Mouse (Mus musculus) mature B cell (primary cell): ENCODE measurements around the gene Tex50.
"Not testable (repeated sequence)": the region's sequence is repeated elsewhere in the genome, so short reads cannot be mapped to it uniquely, and the experiment has no call there.

ENCODE experiments used
- in situ Hi-C: fragments of 300-500 bp; cut with MboI; formaldehyde crosslinking; loops from 2 replicates; pipeline ENCODE4 v1.14.3; 2019

Tex50 gene

GRCm38 (mm10) chr1:161159214-161159613 is at the start of gene Tex50:
Gene Tex50, minus strand, starts transcription at chr1:161159314.
- in situ Hi-C loops: no loop called here

GRCm38 (mm10) chr1:161199856-161200255 is 40.7 kb upstream of the Tex50 start:
- in situ Hi-C loops: no loop called here

GRCm38 (mm10) chr1:161196364-161196763 is 37.2 kb upstream of the Tex50 start:
- in situ Hi-C loops: not testable (repeated sequence)

GRCm38 (mm10) chr1:161195541-161196351 is 36.6 kb upstream of the Tex50 start:
- in situ Hi-C loops: no loop called here

- in situ Hi-C loops: no loop called here
Measured at GRCm38 (mm10) chr1:161190253-161190910, 31.3 kb upstream of the Tex50 start.

- in situ Hi-C loops: no loop called here
Measured at GRCm38 (mm10) chr1:161185431-161185830, 26.3 kb upstream of the Tex50 start.

GRCm38 (mm10) chr1:161183677-161184076 is 24.6 kb upstream of the Tex50 start:
- in situ Hi-C loops: no loop called here

GRCm38 (mm10) chr1:161182386-161182785 is 23.3 kb upstream of the Tex50 start:
- in situ Hi-C loops: no loop called here

GRCm38 (mm10) chr1:161180674-161181073 is 21.6 kb upstream of the Tex50 start:
- in situ Hi-C loops: no loop called here

- in situ Hi-C loops: no loop called here
Measured at GRCm38 (mm10) chr1:161170651-161171050, 11.5 kb upstream of the Tex50 start.

- in situ Hi-C loops: no loop called here
Measured at GRCm38 (mm10) chr1:161160266-161160665, 1.2 kb upstream of the Tex50 start.

- in situ Hi-C loops: no loop called here
Measured at GRCm38 (mm10) chr1:161156546-161156945, 2.6 kb downstream of the Tex50 start.

- in situ Hi-C loops: no loop called here
Measured at GRCm38 (mm10) chr1:161151098-161151497, 8.0 kb downstream of the Tex50 start.

GRCm38 (mm10) chr1:161147888-161148287 is 11.2 kb downstream of the Tex50 start:
- in situ Hi-C loops: no loop called here

GRCm38 (mm10) chr1:161145611-161146010 is 13.5 kb downstream of the Tex50 start:
- in situ Hi-C loops: not testable (repeated sequence)

- in situ Hi-C loops: no loop called here
Measured at GRCm38 (mm10) chr1:161143216-161143615, 15.9 kb downstream of the Tex50 start.

- in situ Hi-C loops: no loop called here
Measured at GRCm38 (mm10) chr1:161142531-161143159, 16.5 kb downstream of the Tex50 start, which contains the start of gene Ankrd45. Gene Ankrd45, plus strand, starts transcription at chr1:161142691.

- in situ Hi-C loops: no loop called here
Measured at GRCm38 (mm10) chr1:161140026-161140762, 18.9 kb downstream of the Tex50 start.

- in situ Hi-C loops: no loop called here
Measured at GRCm38 (mm10) chr1:161139496-161139895, 19.6 kb downstream of the Tex50 start.

- in situ Hi-C loops: no loop called here
Measured at GRCm38 (mm10) chr1:161130726-161131664, 28.1 kb downstream of the Tex50 start, which contains the start of gene Klhl20. Gene Klhl20, minus strand, starts transcription at chr1:161131511.

GRCm38 (mm10) chr1:161126461-161126860 is 32.7 kb downstream of the Tex50 start:
- in situ Hi-C loops: no loop called here
